Mouse (Mus musculus) CH12.LX (cell line): Measurements from ENCODE around the gene Pde4b. TPM values are rescaled to one million over a fixed set of nuclear protein-coding genes. Genes with fewer than 3 reads are reported as not detected.

Experiments used
- DNase-seq: peaks from one replicate; pipeline ENCODE4 v3.0.0-alpha.2; 2013; ENCODE audit errors: extremely low read depth
- H3K27ac ChIP-seq: 2 replicates; pipeline ENCODE4 v1.5.1; 2012; ENCODE audit warnings: low read depth, mild to moderate bottlenecking, control low read depth, moderate library complexity; ENCODE audit not compliant: insufficient read depth
- H3K27me3 ChIP-seq: replicated peaks from 2 replicates; pipeline ENCODE3; 2012; ENCODE audit warnings: inconsistent platforms
- H3K36me3 ChIP-seq, 2 experiments: replicated peaks in 1 of 2; 2 replicates each; pipeline versions ENCODE3 to v1.6.1; 2012; ENCODE audit warnings: inconsistent platforms in 1 of 2, low read length in 1 of 2, mild to moderate bottlenecking in 1 of 2, mixed read lengths in 1 of 2, moderate library complexity in 1 of 2; ENCODE audit not compliant: control insufficient read depth in 1 of 2, insufficient read depth in 1 of 2
- H3K4me1 ChIP-seq, 2 experiments: 2 replicates each; pipeline ENCODE4 v1.6.1; 2012; ENCODE audit warnings: inconsistent platforms in 1 of 2, moderate library complexity in 1 of 2; ENCODE audit not compliant: insufficient read depth in 2 of 2, control insufficient read depth in 1 of 2
- H3K4me2 ChIP-seq: 2 replicates; pipeline ENCODE4 v1.6.1; 2012; ENCODE audit warnings: low read depth, mild to moderate bottlenecking, control low read depth; ENCODE audit not compliant: poor library complexity, insufficient read depth, severe bottlenecking
- H3K4me3 ChIP-seq, 3 experiments: fragments of 150-350 bp in 1 of 3; sonication (generic) in 1 of 3; replicated peaks in 1 of 3; 2 replicates each; pipeline versions ENCODE3 to v1.5.1; 2011 to 2012; ENCODE audit warnings: low read depth in 2 of 3, low read length in 2 of 3, mild to moderate bottlenecking in 2 of 3, moderate library complexity in 2 of 3, control low read depth in 1 of 3, improper control_type of control experiment in 1 of 3, inconsistent platforms in 1 of 3, mixed read lengths in 1 of 3; ENCODE audit not compliant: poor library complexity in 1 of 3
- H3K79me2 ChIP-seq: replicated peaks from 2 replicates; pipeline ENCODE4 v1.6.1; 2012; ENCODE audit warnings: mild to moderate bottlenecking, moderate library complexity; ENCODE audit not compliant: control insufficient read depth, poor library complexity, insufficient read depth, severe bottlenecking; ENCODE audit errors: extremely low read depth
- H3K9ac ChIP-seq: 2 replicates; pipeline ENCODE4 v1.6.1; 2012; ENCODE audit warnings: low read depth, mild to moderate bottlenecking, control low read depth, moderate library complexity; ENCODE audit not compliant: insufficient read depth
- H3K9me3 ChIP-seq: replicated peaks from 2 replicates; pipeline ENCODE3; 2012; ENCODE audit warnings: low read length, inconsistent platforms, mixed read lengths
- E2F4 ChIP-seq: IDR thresholded peaks from 2 replicates; pipeline ENCODE4 v1.6.1; 2011; ENCODE audit warnings: low read depth, low read length, improper control_type of control experiment; ENCODE audit not compliant: insufficient replicate concordance
- EP300 ChIP-seq: IDR thresholded peaks from 2 replicates; pipeline ENCODE4 v1.6.1; 2011; ENCODE audit warnings: low read length, improper control_type of control experiment
- ETS1 ChIP-seq: conservative IDR thresholded peaks from 2 replicates; pipeline ENCODE4 v1.6.1; 2012; ENCODE audit warnings: low read depth, mild to moderate bottlenecking, inconsistent platforms, low read length, improper control_type of control experiment, moderate library complexity
- HCFC1 ChIP-seq: IDR thresholded peaks from 2 replicates; pipeline ENCODE4 v1.6.1; 2012; ENCODE audit warnings: low read depth, mild to moderate bottlenecking, inconsistent platforms, low read length, improper control_type of control experiment
- IRF4 ChIP-seq: IDR thresholded peaks from 2 replicates; pipeline ENCODE4 v1.6.1; 2014; ENCODE audit warnings: low read depth, mild to moderate bottlenecking, inconsistent platforms, low read length, improper control_type of control experiment
- JUND ChIP-seq: conservative IDR thresholded peaks from 2 replicates; pipeline ENCODE4 v1.6.1; 2011; ENCODE audit warnings: low read depth, low read length, improper control_type of control experiment
- MAX ChIP-seq: IDR thresholded peaks from 2 replicates; pipeline ENCODE4 v1.6.1; 2011; ENCODE audit warnings: low read length, improper control_type of control experiment
- MAZ ChIP-seq: IDR thresholded peaks from 2 replicates; pipeline ENCODE4 v1.6.1; 2012; ENCODE audit warnings: low read depth, mild to moderate bottlenecking, inconsistent platforms, low read length, improper control_type of control experiment, moderate library complexity
- MXI1 ChIP-seq: IDR thresholded peaks from 2 replicates; pipeline ENCODE4 v1.6.1; 2011; ENCODE audit warnings: mild to moderate bottlenecking, low read depth, low read length, improper control_type of control experiment
- MYC ChIP-seq: IDR thresholded peaks from 2 replicates; pipeline ENCODE4 v1.6.1; 2011; ENCODE audit warnings: low read depth, mild to moderate bottlenecking, improper control_type of control experiment, low read length
- NELFE ChIP-seq: IDR thresholded peaks from 2 replicates; pipeline ENCODE4 v1.6.1; 2011; ENCODE audit warnings: low read depth, low read length, improper control_type of control experiment
- POLR2A ChIP-seq: IDR thresholded peaks from 2 replicates; pipeline ENCODE4 v1.6.1; 2011; ENCODE audit warnings: low read depth, mild to moderate bottlenecking, improper control_type of control experiment, low read length
- POLR2AphosphoS2 ChIP-seq: IDR thresholded peaks from 2 replicates; pipeline ENCODE4 v1.6.1; 2011; ENCODE audit warnings: low read depth, low read length, improper control_type of control experiment
- RCOR1 ChIP-seq: conservative IDR thresholded peaks from 2 replicates; pipeline ENCODE4 v1.6.1; 2012; ENCODE audit warnings: low read depth, mild to moderate bottlenecking, inconsistent platforms, low read length, improper control_type of control experiment
- SIN3A ChIP-seq: IDR thresholded peaks from 2 replicates; pipeline ENCODE4 v1.6.1; 2012; ENCODE audit warnings: low read length, improper control_type of control experiment, inconsistent platforms
- SMC3 ChIP-seq: IDR thresholded peaks from 2 replicates; pipeline ENCODE4 v1.6.1; 2011; ENCODE audit warnings: low read depth, low read length, improper control_type of control experiment
- ZC3H11A ChIP-seq: IDR thresholded peaks from 2 replicates; pipeline ENCODE4 v1.6.1; 2012; ENCODE audit warnings: low read depth, mild to moderate bottlenecking, inconsistent platforms, low read length, improper control_type of control experiment
- ZKSCAN1 ChIP-seq: IDR thresholded peaks from 2 replicates; pipeline ENCODE4 v1.6.1; 2012; ENCODE audit warnings: low read depth, inconsistent platforms, low read length, improper control_type of control experiment, borderline replicate concordance
- ZNF384 ChIP-seq: IDR thresholded peaks from 2 replicates; pipeline ENCODE4 v1.6.1; 2012; ENCODE audit warnings: low read depth, low read length, improper control_type of control experiment, inconsistent platforms
- dilution Hi-C: fragments of 300-500 bp; cut with MboI; formaldehyde crosslinking; loops from 2 replicates; pipeline ENCODE4 v1.14.3; 2020; ENCODE audit warnings: low sequenced_read_pairs; ENCODE audit not compliant: extremely low pct_unique_long_range_greater_than_20kb, extremely low pct_ligation_motif_present
- in situ Hi-C: fragments of 300-500 bp; cut with MboI; formaldehyde crosslinking; loops from 3 replicates; pipeline ENCODE4 v1.14.3; 2019; ENCODE audit warnings: low sequenced_read_pairs, low pct_ligation_motif_present, low pct_unique_long_range_greater_than_20kb, mixed read lengths
- polyA plus RNA-seq: library from polyadenylated mRNA; unstranded; fragments of >175 nt; gene quantifications from 2 replicates; pipeline ENCODE4 v1.2.1, GENCODE M21; 2012; ENCODE audit warnings: low read depth; ENCODE audit not compliant: insufficient read length
- total RNA-seq, 2 experiments: library from RNA; depleted of rRNA; stranded (reverse); fragments of 300-350 nt in 1 of 2; fragments of >200 nt in 1 of 2; gene quantifications; 2 replicates each; pipeline ENCODE4 v1.2.3; 2012 to 2014

The Pde4b gene
- total and polyA plus RNA-seq, 3 experiments, result 9.6 to 24.2 (median 21.8) TPM

DNA sequence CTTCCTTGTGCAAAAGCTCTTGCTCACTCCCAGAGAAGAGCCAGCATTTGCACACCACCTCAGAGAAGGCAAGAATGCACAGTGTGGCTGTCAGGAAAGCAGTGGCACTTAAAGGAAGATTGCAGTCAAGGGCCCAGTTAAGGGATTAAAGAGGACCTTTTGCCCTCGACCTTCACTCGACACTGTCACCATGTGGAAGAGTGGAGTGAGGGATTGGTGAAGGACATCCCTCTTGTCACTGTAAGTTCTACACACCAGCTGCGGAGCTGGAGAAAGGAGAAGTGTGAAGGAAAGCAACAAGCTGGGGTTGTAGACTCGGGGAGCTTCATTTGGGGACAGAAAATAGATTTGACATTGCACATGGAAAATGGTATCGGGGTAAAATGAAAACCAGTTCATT is 89.9 kb downstream of the Pde4b start:
- no peaks in the 10 kb centered on the region for H3K36me3 ChIP-seq
- H3K9ac ChIP-seq, result no peak overlapping the region
- in situ Hi-C loops, result no loop called here
- H3K9me3 ChIP-seq, result no peaks in the 10 kb centered on the region
- H3K4me2 ChIP-seq, result no peak overlapping the region
- H3K4me3 ChIP-seq, result no peak overlapping the region
- H3K27me3 ChIP-seq, result no peaks in the 10 kb centered on the region
- TF ChIP-seq ETS1 (no peak), EP300 (no peak), POLR2AphosphoS2 (no peak), ZC3H11A (no peak), ZNF384 (no peak), ZKSCAN1 (no peak), RCOR1 (no peak), NELFE (no peak), POLR2A (no peak), HCFC1 (no peak)
- TF ChIP-seq, all 38 proteins: peak for 0
- H3K4me1 ChIP-seq, result peaks cover 2 to 12% of the 10 kb centered on the region in 2 experiments; a peak in 2 of 4 replicates
- no peaks in the 10 kb centered on the region for H3K79me2 ChIP-seq
- dilution Hi-C loops, result no loop called here
- DNase-seq, result no peak
- no peak overlapping the region for H3K27ac ChIP-seq

DNA sequence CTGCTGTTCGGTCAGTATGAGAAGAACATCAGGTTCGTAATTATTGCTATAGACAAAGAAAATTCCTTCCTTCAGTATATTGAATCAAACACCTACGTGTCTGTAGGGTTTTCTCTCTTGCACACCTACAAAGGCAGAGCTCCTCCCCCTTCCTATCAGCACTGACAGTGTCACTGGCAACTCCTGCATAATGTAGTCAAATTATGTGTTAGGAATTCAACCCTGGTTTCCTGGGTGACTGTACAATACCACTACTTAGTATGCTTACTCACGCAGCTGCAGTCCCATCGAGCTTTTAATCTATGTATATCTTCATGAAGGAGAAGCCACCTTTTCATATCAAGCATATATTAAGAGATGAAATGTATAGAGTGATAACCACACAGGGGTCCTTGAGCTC is 99.5 kb downstream of the Pde4b start:
- dilution Hi-C loops, result no loop called here
- H3K36me3 ChIP-seq, result no peaks in the 10 kb centered on the region

DNA sequence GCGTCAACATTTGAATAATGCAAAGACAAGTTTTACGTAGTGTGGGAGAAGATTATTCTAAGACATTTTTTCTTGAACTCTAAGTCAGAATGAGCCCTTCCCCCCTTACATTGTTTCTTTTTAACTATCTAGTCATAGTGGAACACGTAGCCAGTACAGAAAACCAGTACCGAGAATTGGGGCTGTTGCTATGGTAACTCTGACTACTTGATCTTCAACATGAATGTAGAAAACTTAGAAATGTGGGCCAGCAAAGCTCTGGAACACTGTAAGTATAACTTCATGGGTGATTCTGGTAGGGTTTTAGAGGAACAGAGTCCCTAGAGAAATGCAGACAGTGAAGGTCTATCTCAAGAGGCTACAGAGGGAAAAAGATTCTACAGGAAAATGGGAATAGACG is 110.4 kb downstream of the Pde4b start:
- Histone ChIP-seq H3K4me2 (no peak overlapping the region; the same call in 1 of the 2 replicates), H3K36me3 (no peaks in the 10 kb centered on the region), H3K9ac (no peak overlapping the region)
- TF ChIP-seq MYC, result no peak
- no peak for TF ChIP-seq MAZ
- TF ChIP-seq, all 38 proteins: peak for 0
- DNase-seq, result no peak
- no peaks in the 10 kb centered on the region for H3K9me3 ChIP-seq
- dilution Hi-C loops, result no loop called here
- H3K27ac ChIP-seq, result no peak overlapping the region
- no peaks in the 10 kb centered on the region for H3K4me1 ChIP-seq
- no peaks in the 10 kb centered on the region for H3K79me2 ChIP-seq
- in situ Hi-C loops, result no loop called here
- H3K4me3 ChIP-seq, result no peak overlapping the region
- H3K27me3 ChIP-seq, result no peaks in the 10 kb centered on the region

More for the DNA sequence above, 99.5 kb downstream of the Pde4b start:
- no peaks in the 10 kb centered on the region for H3K9me3 ChIP-seq
- DNase-seq, result peak; percentile 45
- TF ChIP-seq E2F4 (no peak), MXI1 (no peak), SMC3 (no peak), JUND (no peak), MAX (no peak), MYC (no peak), ZNF384 (no peak), POLR2A (no peak), IRF4 (no peak), SIN3A (no peak)
- TF ChIP-seq, all 38 proteins: peak for 0
- Histone ChIP-seq H3K9ac (no peak overlapping the region), H3K4me3 (no peak overlapping the region), H3K27ac (no peak overlapping the region), H3K27me3 (no peaks in the 10 kb centered on the region), H3K4me1 (peaks cover 5 to 10% of the 10 kb centered on the region in 2 experiments; a peak in 3 of 4 replicates), H3K79me2 (no peaks in the 10 kb centered on the region), H3K4me2 (peak overlapping the region; percentile 90)
- in situ Hi-C loops, result no loop called here
